Mouse (Mus musculus) cortical plate, adult 2 months (tissue): ENCODE results near the gene Hnrnpa0. TPM values are rescaled to one million over a fixed set of nuclear protein-coding genes. Genes with fewer than 3 reads are reported as not detected.

ENCODE experiments used
- H3K27ac ChIP-seq: fragments of 200-500 bp; 2 replicates; pipeline ENCODE4 v1.5.1; 2012; ENCODE audit warnings: low read length, control low read depth, inconsistent platforms; ENCODE audit not compliant: insufficient read depth
- H3K4me1 ChIP-seq: fragments of 200-500 bp; 2 replicates; pipeline ENCODE4 v1.6.1; 2011; ENCODE audit warnings: low read length; ENCODE audit not compliant: control insufficient read depth, insufficient read depth
- H3K4me3 ChIP-seq: fragments of 200-500 bp; 2 replicates; pipeline ENCODE4 v1.5.1; 2011; ENCODE audit warnings: mild to moderate bottlenecking, low read length, control low read depth; ENCODE audit not compliant: insufficient read depth
- CTCF ChIP-seq: fragments of 200-500 bp; IDR thresholded peaks from 2 replicates; pipeline ENCODE4 v1.5.1; 2011; ENCODE audit warnings: mild to moderate bottlenecking, control low read depth, low read length; ENCODE audit not compliant: insufficient read depth; ENCODE audit errors: extremely low read depth
- POLR2A ChIP-seq: fragments of 200-500 bp; IDR thresholded peaks from 2 replicates; pipeline ENCODE4 v1.6.1; 2011; ENCODE audit warnings: mild to moderate bottlenecking, low read length, control low read depth; ENCODE audit not compliant: insufficient read depth; ENCODE audit errors: extremely low read depth
- polyA plus RNA-seq: library from polyadenylated mRNA; depleted of rRNA; stranded (reverse); fragments of >200 nt; gene quantifications from 2 replicates; pipeline ENCODE4 v1.2.3, GENCODE M21; 2012; rRNA removed

Hnrnpa0 gene
- polyA plus RNA-seq, result 78.4 TPM in 2 replicates

DNA sequence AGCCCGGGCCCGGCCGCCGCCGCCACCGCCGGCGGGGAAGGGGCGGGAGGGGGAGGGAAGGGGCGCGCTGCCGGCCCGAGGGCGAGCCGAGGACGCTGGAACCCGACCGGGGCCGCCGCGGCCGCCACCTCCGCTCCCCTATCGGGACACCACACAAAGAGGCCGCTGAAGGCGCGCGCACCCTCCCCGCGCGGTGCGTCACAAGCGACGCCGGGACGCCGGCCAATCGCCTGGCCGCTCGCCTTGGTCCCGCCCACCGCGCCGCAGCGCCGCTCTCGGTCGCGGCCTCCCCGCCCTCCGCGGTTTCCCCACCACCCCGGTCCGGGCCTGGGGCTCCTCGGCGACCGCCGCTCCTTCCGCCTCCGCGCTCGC lies at the start of gene Hnrnpa0:
Gene Hnrnpa0 (minus strand): TSS at position 161 of the 372 bp plus-strand sequence.
- TF ChIP-seq POLR2A, result peak; percentile 29; the same call in 1 of the 2 replicates
- no peak for TF ChIP-seq CTCF
- Histone ChIP-seq H3K4me3 (peak within 1 kb of the TSS; percentile 84), H3K4me1 (0 out of 2 replicates have a peak, but pooled peaks cover 2% of the 10 kb centered on the region), H3K27ac (peak within 1 kb of the TSS; percentile 99)

- no peak overlapping the region for H3K27ac ChIP-seq
- no peak overlapping the region for H3K4me3 ChIP-seq
- no peaks in the 10 kb centered on the region for H3K4me1 ChIP-seq
- TF ChIP-seq POLR2A (no peak), CTCF (no peak)
Observed at GRCm38 (mm10) chr13:58177511-58178208, 49.3 kb upstream of the Hnrnpa0 start.

- no peak for TF ChIP-seq POLR2A
- H3K4me1 ChIP-seq, result no peaks in the 10 kb centered on the region
- no peak overlapping the region for H3K4me3 ChIP-seq
- H3K27ac ChIP-seq, result no peak overlapping the region
Observed at GRCm38 (mm10) chr13:58176105-58176504, 47.7 kb upstream of the Hnrnpa0 start.

- Histone ChIP-seq H3K27ac (no peak overlapping the region), H3K4me3 (no peak overlapping the region), H3K4me1 (no peaks in the 10 kb centered on the region)
- no peak for TF ChIP-seq POLR2A
- TF ChIP-seq CTCF, result no peak
Observed at GRCm38 (mm10) chr13:58168119-58168518, 39.8 kb upstream of the Hnrnpa0 start.

- no peak overlapping the region for H3K27ac ChIP-seq
- H3K4me3 ChIP-seq, result no peak overlapping the region
- TF ChIP-seq POLR2A (no peak), CTCF (no peak)
- H3K4me1 ChIP-seq, result no peaks in the 10 kb centered on the region
Observed at GRCm38 (mm10) chr13:58163343-58163742, 35.0 kb upstream of the Hnrnpa0 start.

DNA sequence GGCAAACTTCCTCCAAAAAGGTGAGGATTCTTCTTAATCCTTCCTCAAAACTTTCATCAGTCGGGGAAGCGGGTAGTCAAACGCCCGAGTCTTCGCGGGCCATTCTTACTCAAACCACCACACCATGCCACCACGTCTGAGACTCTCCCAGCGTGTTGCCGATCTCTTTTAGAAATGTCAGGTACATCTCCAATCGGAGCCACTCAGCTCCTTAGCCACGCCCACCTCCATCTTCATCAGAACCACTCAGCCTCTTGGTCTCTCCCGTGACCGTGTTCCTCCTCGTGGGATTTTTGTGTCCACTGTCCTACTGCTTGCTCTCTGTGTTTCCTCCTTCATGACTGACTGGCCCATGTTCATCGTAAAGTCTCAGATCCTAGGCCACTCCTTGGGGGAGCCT lies 32.4 kb upstream of the Hnrnpa0 start:
- no peak for TF ChIP-seq POLR2A
- TF ChIP-seq CTCF, result no peak
- Histone ChIP-seq H3K4me1 (peaks cover 2% of the 10 kb centered on the region; the same call in 1 of the 2 replicates), H3K27ac (no peak overlapping the region), H3K4me3 (no peak overlapping the region)

DNA sequence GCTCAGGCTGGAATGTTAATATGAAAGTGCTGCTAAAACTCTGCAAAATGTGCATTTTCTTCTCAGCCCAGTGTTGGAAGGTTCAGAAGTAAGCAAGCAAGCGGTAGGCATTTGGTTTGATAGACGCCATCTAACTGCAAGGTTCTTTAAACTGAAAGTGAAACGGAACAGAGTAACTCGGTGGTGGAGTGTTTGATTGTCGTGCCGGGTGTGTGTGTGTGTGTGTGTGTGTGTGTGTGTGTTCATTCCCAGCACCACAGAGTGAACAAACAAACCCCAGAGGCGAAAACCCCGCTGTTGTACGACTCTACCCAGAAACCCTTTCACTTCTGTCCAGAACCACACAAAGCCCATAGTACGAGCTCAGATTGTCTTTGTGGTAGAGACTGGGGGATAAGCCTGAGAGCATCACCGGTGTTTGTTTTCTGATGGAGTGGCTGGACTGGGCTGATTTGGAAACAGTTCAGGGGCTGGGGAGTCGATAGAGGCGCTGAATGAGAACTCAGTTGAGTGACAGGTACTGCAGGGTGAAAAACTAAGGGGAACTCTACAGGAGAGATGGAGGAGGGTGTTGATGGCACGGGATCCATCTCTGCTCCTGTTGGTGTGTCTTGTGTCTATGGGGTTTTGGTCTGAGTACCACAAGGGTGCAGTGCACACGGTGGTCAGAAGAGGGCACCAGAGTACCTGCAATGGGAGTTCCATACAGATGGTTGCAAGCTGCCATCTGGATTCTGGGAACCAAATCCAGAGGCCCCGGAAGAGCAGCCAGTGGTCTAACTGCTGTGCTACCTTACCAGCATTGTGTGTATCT lies 29.9 kb upstream of the Hnrnpa0 start:
- Histone ChIP-seq H3K27ac (no peak overlapping the region), H3K4me3 (peak overlapping the region; percentile 46), H3K4me1 (peaks cover 2% of the 10 kb centered on the region; the same call in 1 of the 2 replicates)
- TF ChIP-seq CTCF (peak; percentile 98), POLR2A (no peak)

- peak within 1 kb of the TSS; percentile 62; the same call in 1 of the 2 replicates for H3K27ac ChIP-seq
- H3K4me3 ChIP-seq, result peak within 1 kb of the TSS; percentile 46
- peaks cover 2% of the 10 kb centered on the region; the same call in 1 of the 2 replicates for H3K4me1 ChIP-seq
- TF ChIP-seq POLR2A (peak; percentile 72), CTCF (no peak)
Observed at GRCm38 (mm10) chr13:58157447-58158098, 29.2 kb upstream of the Hnrnpa0 start, which contains the start of gene Idnk. Idnk (plus strand) TSS chr13:58157649.

- Histone ChIP-seq H3K4me1 (peaks cover 2% of the 10 kb centered on the region; the same call in 1 of the 2 replicates), H3K27ac (no peak overlapping the region), H3K4me3 (peak overlapping the region; percentile 46)
- TF ChIP-seq CTCF (no peak), POLR2A (no peak)
Observed at GRCm38 (mm10) chr13:58157036-58157435, 28.7 kb upstream of the Hnrnpa0 start.
